Mouse (Mus musculus) leukemia stem cell, adult 10-12 weeks (primary cell): ENCODE data around the gene Lct. TPM values are rescaled to one million over a fixed set of nuclear protein-coding genes. Genes with fewer than 3 reads are reported as not detected.

ENCODE experiments used
- polyA plus RNA-seq: library from polyadenylated mRNA; stranded (reverse); fragments of >175 nt; gene quantifications from 2 replicates; pipeline ENCODE4 v1.2.3, GENCODE M21; 2012; ENCODE audit warnings: low replicate concordance

The Lct gene
- polyA plus RNA-seq, result not detected in 2 replicates

DNA sequence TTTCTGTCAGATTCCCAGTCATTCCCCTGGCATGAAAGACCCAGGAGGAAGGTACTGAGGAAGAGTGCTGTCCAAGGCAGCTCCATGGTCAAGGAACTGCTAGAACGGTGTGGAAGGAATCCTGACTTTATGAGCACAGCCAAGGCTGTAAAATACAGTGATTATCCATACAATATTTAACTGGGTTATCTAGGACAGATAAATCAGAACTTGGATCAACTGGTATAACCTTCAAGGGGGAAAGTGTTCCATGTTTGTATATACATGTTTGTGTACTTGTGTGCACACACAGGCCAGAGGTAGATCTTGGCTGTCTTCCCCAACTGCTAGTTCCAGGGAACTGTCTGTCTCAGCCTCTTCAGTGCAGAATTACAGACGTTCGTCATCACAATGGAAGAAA lies at the start of gene Lct:
Gene Lct, minus strand, starts transcription at position 101 of the 400 bp plus-strand sequence.

DNA sequence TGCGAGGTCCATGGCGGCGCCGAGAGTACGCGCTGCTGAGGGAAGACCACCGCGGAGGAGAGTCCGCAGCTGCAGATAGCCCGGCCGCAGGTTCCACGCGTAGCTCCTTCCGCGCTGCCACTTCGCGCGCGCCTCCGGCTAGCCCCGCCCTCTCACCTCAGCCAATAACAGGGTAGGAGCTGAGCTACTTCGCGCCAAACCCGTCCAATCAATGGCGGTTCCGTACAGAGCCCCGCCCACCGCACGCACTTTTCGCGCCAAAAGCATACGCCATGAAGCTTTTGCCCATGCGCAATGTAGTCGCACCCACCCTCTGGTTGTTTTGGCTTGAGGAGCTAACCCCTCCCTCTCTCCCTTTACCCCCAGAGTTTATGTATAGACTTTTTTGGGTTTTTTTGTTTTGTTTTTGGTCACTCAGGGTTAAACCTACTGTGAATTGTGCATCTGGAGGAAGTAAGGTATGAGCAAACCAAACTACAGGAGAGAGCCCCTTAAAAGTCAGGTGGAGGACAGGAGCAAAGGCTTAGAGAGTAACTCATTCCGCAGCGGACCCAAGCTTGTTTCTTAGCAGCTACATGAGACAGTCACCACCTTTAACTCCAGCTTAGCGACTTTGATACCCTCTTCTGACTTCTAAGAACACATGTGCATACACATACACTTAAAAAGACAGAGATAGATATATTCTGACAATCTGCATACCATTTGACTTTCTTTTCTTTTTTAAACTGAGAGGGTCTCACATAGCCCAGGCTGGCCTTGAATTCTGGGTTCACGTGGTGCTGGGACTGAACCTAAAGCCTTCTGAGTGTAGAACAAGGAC lies 31.6 kb upstream of the Lct start, which contains the start of gene Mcm6:
Gene Mcm6, minus strand, starts transcription at position 111 of the 823 bp plus-strand sequence.

DNA sequence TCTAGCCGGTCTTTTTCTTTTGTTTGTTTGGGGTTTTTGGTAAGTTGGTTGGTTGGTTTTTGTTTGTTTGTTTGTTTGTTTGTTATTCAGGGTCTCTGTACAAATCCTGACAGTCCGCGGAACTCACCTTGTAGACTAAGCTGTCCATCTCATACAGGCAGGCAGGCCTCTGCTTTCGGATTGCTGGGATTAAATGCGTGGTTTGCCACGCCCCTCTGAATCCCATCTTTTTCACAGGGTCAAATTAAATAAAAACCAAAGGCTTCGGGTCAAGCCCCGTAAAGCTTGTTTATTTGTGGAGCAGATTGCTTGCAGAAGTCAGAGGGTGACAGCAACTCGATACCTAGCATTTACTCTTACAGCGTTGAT lies 84.5 kb downstream of the Lct start, which contains the start of gene Ubxn4:
Gene Ubxn4, plus strand, starts transcription at position 338 of the 369 bp plus-strand sequence.

Other genes with a start within 250 kb of the Lct start
- gene Zranb3, start 225.3 kb downstream of the Lct start, polyA plus RNA-seq, result 0.35 and 1.1 TPM in 2 replicates
- gene R3hdm1, start 225.0 kb downstream of the Lct start, polyA plus RNA-seq, result 65.1 and 190 TPM in 2 replicates
- 14.8 and 17.1 TPM in 2 replicates for gene Ubxn4, start 84.4 kb downstream of the Lct start, polyA plus RNA-seq
- gene Mcm6, start 31.3 kb upstream of the Lct start, polyA plus RNA-seq, result 20.3 and 42.7 TPM in 2 replicates
- gene Dars, start 89.0 kb upstream of the Lct start, polyA plus RNA-seq, result 35.1 and 57.2 TPM in 2 replicates